Mouse (Mus musculus): ENCODE measurements around the gene Lbhd1. TPM values are rescaled to one million over a fixed set of nuclear protein-coding genes. Genes with fewer than 3 reads are reported as not detected.
"Not testable (repeated sequence)": the region's sequence is repeated elsewhere in the genome, so short reads cannot be mapped to it uniquely, and the experiment has no call there.

Gene Lbhd1
- total and polyA plus RNA-seq, 2 experiments, result 1.2 to 2.5 TPM

- Histone ChIP-seq H3K9ac (ENCODE audit: low read depth, low read length) (peak within 1 kb of the TSS; percentile 84), H3K79me2 (ENCODE audit: control insufficient read depth, insufficient read depth, low read length) (peaks cover 5% of the 10 kb centered on the region; the same call in 1 of the 2 replicates), H3K4me3 (ENCODE audit: insufficient read depth, low read depth, low read length) (peak within 1 kb of the TSS; percentile 82), H3K36me3 (ENCODE audit: control insufficient read depth, insufficient read depth, low read length) (peaks cover 3% of the 10 kb centered on the region; the same call in 1 of the 2 replicates), H3K27me3 (ENCODE audit: control insufficient read depth, insufficient read depth, low read length) (no peaks in the 10 kb centered on the region), H3K4me1 (ENCODE audit: control insufficient read depth, insufficient read depth, low read length) (peaks cover 7% of the 10 kb centered on the region), H3K27ac (replicated peaks; ENCODE audit: insufficient read depth, low read depth, low read length) (peak within 1 kb of the TSS; percentile 72)
- under 1% methylated on average over 58 of the region's 58 CpGs for WGBS
- DNase-seq (ENCODE audit: extremely low read depth, low read depth, low spot score), result peak; percentile 88
- TF ChIP-seq CTCF (IDR thresholded peaks at IDR 0.05; ENCODE audit: low read depth, low read length), result no peak
- peak; percentile 63; the same call in 1 of the 2 replicates for TF ChIP-seq POLR2A (IDR thresholded peaks at IDR 0.05; ENCODE audit: extremely low read depth, insufficient read depth, low read length)
Measured at GRCm38 (mm10) chr19:8888511-8889385, 5.2 kb downstream of the Lbhd1 start, which contains the start of the genes 1810009A15Rik and Gm49416. 1810009A15Rik (plus strand) TSS chr19:8888853. Gm49416 (plus strand) TSS chr19:8888926.

- peak within 1 kb of the TSS; percentile 87 for H3K9ac ChIP-seq (ENCODE audit: low read depth, low read length)
- peak; percentile 80 for DNase-seq (ENCODE audit: extremely low read depth, low read depth, low spot score)
- H3K27me3 ChIP-seq (ENCODE audit: control insufficient read depth, insufficient read depth, low read length), result no peaks in the 10 kb centered on the region
- H3K27ac ChIP-seq (replicated peaks; ENCODE audit: insufficient read depth, low read depth, low read length), result peak within 1 kb of the TSS; percentile 60
- H3K4me3 ChIP-seq (ENCODE audit: insufficient read depth, low read depth, low read length), result peak within 1 kb of the TSS; percentile 63
- peaks cover 3% of the 10 kb centered on the region; the same call in 1 of the 2 replicates for H3K36me3 ChIP-seq (ENCODE audit: control insufficient read depth, insufficient read depth, low read length)
- peaks cover 10% of the 10 kb centered on the region; the same call in 1 of the 2 replicates for H3K4me1 ChIP-seq (ENCODE audit: control insufficient read depth, insufficient read depth, low read length)
- TF ChIP-seq CTCF (IDR thresholded peaks at IDR 0.05; ENCODE audit: low read depth, low read length), result no peak
- TF ChIP-seq POLR2A (IDR thresholded peaks at IDR 0.05; ENCODE audit: extremely low read depth, insufficient read depth, low read length), result peak; percentile 82
- H3K79me2 ChIP-seq (ENCODE audit: control insufficient read depth, insufficient read depth, low read length), result peaks cover 12% of the 10 kb centered on the region; the same call in 1 of the 2 replicates
- 2% methylated on average over 54 of the region's 54 CpGs for WGBS
Measured at GRCm38 (mm10) chr19:8892829-8893766, 9.6 kb downstream of the Lbhd1 start, which contains the start of gene Ints5. Ints5 (plus strand) TSS chr19:8893005.

- H3K27ac ChIP-seq (replicated peaks; ENCODE audit: insufficient read depth, low read depth, low read length), result no peak overlapping the region
Measured at GRCm38 (mm10) chr19:8895397-8895960, 11.9 kb downstream of the Lbhd1 start.

GRCm38 (mm10) chr19:8896231-8896630 is 12.7 kb downstream of the Lbhd1 start:
- Histone ChIP-seq H3K79me2 (ENCODE audit: control insufficient read depth, insufficient read depth, low read length) (peaks cover 16% of the 10 kb centered on the region; the same call in 1 of the 2 replicates), H3K4me1 (ENCODE audit: control insufficient read depth, insufficient read depth, low read length) (peaks cover 12% of the 10 kb centered on the region)
- not testable (repeated sequence) for H3K4me3 ChIP-seq (ENCODE audit: insufficient read depth, low read depth, low read length); H3K36me3 ChIP-seq (ENCODE audit: control insufficient read depth, insufficient read depth, low read length); H3K9ac ChIP-seq (ENCODE audit: low read depth, low read length); DNase-seq (ENCODE audit: extremely low read depth, low read depth, low spot score); H3K27me3 ChIP-seq (ENCODE audit: control insufficient read depth, insufficient read depth, low read length); H3K27ac ChIP-seq (replicated peaks; ENCODE audit: insufficient read depth, low read depth, low read length)
- WGBS, result 85% methylated on average over 5 of the region's 5 CpGs

More at GRCm38 (mm10) chr19:8895397-8895960, 11.9 kb downstream of the Lbhd1 start:
- Histone ChIP-seq H3K27me3 (ENCODE audit: control insufficient read depth, insufficient read depth, low read length) (no peaks in the 10 kb centered on the region), H3K36me3 (ENCODE audit: control insufficient read depth, insufficient read depth, low read length) (peaks cover under 1% of the 10 kb centered on the region; the same call in 1 of the 2 replicates), H3K4me3 (ENCODE audit: insufficient read depth, low read depth, low read length) (no peak overlapping the region), H3K4me1 (ENCODE audit: control insufficient read depth, insufficient read depth, low read length) (peaks cover 10% of the 10 kb centered on the region), H3K79me2 (ENCODE audit: control insufficient read depth, insufficient read depth, low read length) (peaks cover 16% of the 10 kb centered on the region; the same call in 1 of the 2 replicates), H3K9ac (ENCODE audit: low read depth, low read length) (no peak overlapping the region)
- WGBS, result 90% methylated on average over 9 of the region's 9 CpGs
- TF ChIP-seq POLR2A (IDR thresholded peaks at IDR 0.05; ENCODE audit: extremely low read depth, insufficient read depth, low read length), result no peak
- TF ChIP-seq CTCF (IDR thresholded peaks at IDR 0.05; ENCODE audit: low read depth, low read length), result no peak
- no peak for DNase-seq (ENCODE audit: extremely low read depth, low read depth, low spot score)

GRCm38 (mm10) chr19:8897211-8897864 is 13.8 kb downstream of the Lbhd1 start:
- Histone ChIP-seq H3K9ac (ENCODE audit: low read depth, low read length) (peak overlapping the region; percentile 43), H3K4me1 (ENCODE audit: control insufficient read depth, insufficient read depth, low read length) (peaks cover 12% of the 10 kb centered on the region)

More at GRCm38 (mm10) chr19:8897211-8897864, 13.8 kb downstream of the Lbhd1 start:
- H3K4me3 ChIP-seq (ENCODE audit: insufficient read depth, low read depth, low read length), result peak overlapping the region; percentile 71
- H3K79me2 ChIP-seq (ENCODE audit: control insufficient read depth, insufficient read depth, low read length), result peaks cover 16% of the 10 kb centered on the region; the same call in 1 of the 2 replicates
- not testable (repeated sequence) for H3K36me3 ChIP-seq (ENCODE audit: control insufficient read depth, insufficient read depth, low read length); H3K27me3 ChIP-seq (ENCODE audit: control insufficient read depth, insufficient read depth, low read length)
- DNase-seq (ENCODE audit: extremely low read depth, low read depth, low spot score), result peak; percentile 53
- H3K27ac ChIP-seq (replicated peaks; ENCODE audit: insufficient read depth, low read depth, low read length), result peak overlapping the region; percentile 38
- 16% methylated on average over 21 of the region's 21 CpGs for WGBS
